Mouse (Mus musculus): Measurements from ENCODE around the gene Syne1.

DNA sequence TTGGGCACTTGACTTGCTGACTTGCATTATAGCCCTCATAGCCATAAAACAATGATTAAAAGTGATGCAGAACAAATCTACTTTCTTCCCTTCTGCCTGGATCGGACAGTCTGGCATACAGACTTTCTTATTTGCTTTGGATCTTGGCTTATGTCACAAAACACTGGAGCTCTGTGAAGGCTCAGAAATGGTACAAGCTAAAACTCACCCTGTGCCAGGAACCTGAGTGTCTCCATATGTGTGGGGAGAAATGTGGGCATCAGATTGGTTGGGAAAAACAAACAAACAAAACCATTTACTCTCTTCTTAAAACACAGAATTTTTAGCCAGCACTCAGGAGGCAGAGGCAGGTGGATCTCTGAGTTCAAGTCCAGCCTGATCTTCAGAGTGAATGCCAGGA, 30.6 kb downstream of the Syne1 start:
- TF ChIP-seq CTCF (IDR thresholded peaks at IDR 0.05) = no peak
- no peak for TF ChIP-seq EP300 (IDR thresholded peaks at IDR 0.05)
